Mouse (Mus musculus): ENCODE data around the gene Dolk.

DNA sequence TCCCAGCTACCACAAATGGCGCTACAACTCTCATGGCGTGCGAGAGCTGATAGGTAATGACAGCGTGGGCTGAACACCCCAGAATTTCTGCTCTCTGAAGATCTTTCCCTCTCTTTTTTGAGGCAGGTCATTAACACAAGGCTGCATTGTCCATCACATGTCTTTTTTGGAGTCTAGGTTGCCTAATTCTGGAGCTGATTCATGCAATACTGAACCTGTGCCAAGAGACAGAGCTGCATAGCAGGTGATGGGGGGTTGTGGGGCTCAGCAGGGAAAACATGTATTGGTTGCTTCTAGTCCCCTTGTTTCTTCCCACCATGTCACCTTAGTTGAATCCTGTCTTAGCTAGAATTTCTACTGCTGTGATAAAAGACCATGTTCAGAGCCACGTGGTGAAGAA, 39.2 kb upstream of the Dolk start:
- no peak for TF ChIP-seq CTCF (conservative IDR thresholded peaks at IDR 0.05; ENCODE audit: low read length)
- TF ChIP-seq NANOG (IDR thresholded peaks at IDR 0.05; ENCODE audit: borderline replicate concordance, low read length), result no peak
- TF ChIP-seq POU5F1 (IDR thresholded peaks at IDR 0.05; ENCODE audit: borderline replicate concordance, low read length), result no peak
